Mouse (Mus musculus) small intestine, adult 2 months (tissue): ENCODE results near the gene Kif26a.

Experiments used
- CTCF ChIP-seq: fragments of 200-500 bp; IDR thresholded peaks from 2 replicates; pipeline ENCODE4 v1.5.1; 2012; ENCODE audit warnings: low read depth, mild to moderate bottlenecking, control low read depth, inconsistent platforms, low read length, moderate library complexity, mixed read lengths; ENCODE audit not compliant: insufficient replicate concordance, insufficient read length; ENCODE audit errors: extremely low read depth
- POLR2A ChIP-seq: fragments of 200-500 bp; IDR thresholded peaks from 2 replicates; pipeline ENCODE4 v1.6.1; 2012; ENCODE audit warnings: low read depth, mild to moderate bottlenecking, control low read depth, inconsistent platforms, low read length, moderate library complexity

GRCm38 (mm10) chr12:112199363-112199762 lies 53.4 kb downstream of the Kif26a start:
- TF ChIP-seq CTCF, result no peak
- no peak for TF ChIP-seq POLR2A
